Mouse (Mus musculus) kidney, postnatal 25 days (tissue): ENCODE results near the gene Hgd.
A peak's percentile ranks its signal among the peaks of the same experiment; 100 is the strongest.

Experiments
- DNase-seq, 2 experiments: peaks; one replicate each; pipeline ENCODE4 v3.0.0; 2021; ENCODE audit warnings: mixed read lengths in 2 of 2

Gene Hgd

DNA sequence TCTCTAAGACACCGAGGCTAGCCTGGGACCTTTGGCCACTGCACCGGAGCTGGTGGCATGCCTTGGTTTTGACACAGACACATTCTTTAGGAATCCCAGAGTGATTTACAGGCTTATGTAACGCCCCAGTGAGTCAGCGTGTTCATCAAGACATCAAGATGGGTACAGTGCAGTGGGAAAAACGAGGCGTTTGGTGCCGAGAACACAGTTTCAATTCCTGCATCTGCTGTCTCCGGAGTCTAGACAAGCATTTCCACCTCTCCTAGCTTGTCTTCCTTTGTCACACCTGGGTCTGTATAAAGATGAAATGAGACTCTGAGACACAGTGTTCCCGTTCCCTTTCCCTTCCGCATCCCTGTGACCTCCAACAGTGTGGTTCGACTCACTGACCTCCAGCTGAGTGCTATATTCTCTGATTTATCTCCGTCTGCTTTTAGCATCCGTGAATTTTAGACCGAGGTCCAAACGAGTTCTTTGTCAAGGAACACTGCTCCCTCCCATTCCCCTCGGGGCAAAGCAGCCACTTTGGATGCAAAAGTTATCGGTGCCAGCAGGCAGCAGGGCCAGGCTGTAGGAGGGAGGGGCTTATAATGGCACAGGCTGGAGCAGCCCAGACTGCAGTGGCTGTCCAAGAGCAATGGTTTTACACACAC, 96.2 kb downstream of the Hgd start:
- DNase-seq, result peak; percentile 62 to 87

GRCm38 (mm10) chr16:37676677-37677072, 96.7 kb downstream of the Hgd start:
- DNase-seq, result no peak

- peak in 1 of 2 experiments; percentile 52 for DNase-seq
These were observed 97.6 kb downstream of the Hgd start for GRCm38 (mm10) chr16:37677586-37677985.

GRCm38 (mm10) chr16:37680216-37680615, 100.3 kb downstream of the Hgd start:
- DNase-seq, result no peak

GRCm38 (mm10) chr16:37680831-37681230, 100.9 kb downstream of the Hgd start:
- no peak for DNase-seq
